Mouse (Mus musculus) ES-Bruce4 (cell line): ENCODE results near the gene Morn2.

Source experiments
- CTCF ChIP-seq: IDR thresholded peaks from one replicate; pipeline ENCODE4 v1.8.1; 2011; ENCODE audit warnings: low read depth, low read length
- EP300 ChIP-seq: IDR thresholded peaks from 2 replicates; pipeline ENCODE4 v1.6.1; 2011; ENCODE audit warnings: low read depth, low read length; ENCODE audit not compliant: insufficient read depth
- POLR2A ChIP-seq: IDR thresholded peaks from one replicate; pipeline ENCODE4 v1.8.1; 2011; ENCODE audit warnings: low read length; ENCODE audit not compliant: insufficient read depth

GRCm38 (mm10) chr17:80267065-80267464 is 22.9 kb upstream of the Morn2 start:
- TF ChIP-seq CTCF (no peak), POLR2A (no peak), EP300 (no peak)
